Mouse (Mus musculus) kidney, embryonic 14.5 days (tissue): ENCODE measurements around the gene Tmem140. TPM values are rescaled to one million over a fixed set of nuclear protein-coding genes. Genes with fewer than 3 reads are reported as not detected.

Experiments
- polyA plus RNA-seq: library from polyadenylated mRNA; unstranded; fragments of >200 nt; fragmentation: Nextera tagmentation; extraction: Ambion mirVana; gene quantifications from 2 replicates; pipeline ENCODE4 v1.2.1, GENCODE M21; 2014

Gene Tmem140
- polyA plus RNA-seq, 1 experiment from 2014 or later = 0.64 TPM

Other genes starting within 250 kb of the Tmem140 start
- 6.2 and 10.7 TPM in 2 replicates for gene Agbl3, start 82.7 kb upstream of the Tmem140 start, polyA plus RNA-seq
- gene Cyren, start 14.9 kb downstream of the Tmem140 start, polyA plus RNA-seq = 13.1 and 14.2 TPM in 2 replicates
- gene Wdr91, start 47.7 kb downstream of the Tmem140 start, polyA plus RNA-seq = 7.3 and 11.0 TPM in 2 replicates
- gene Stra8, start 57.0 kb downstream of the Tmem140 start, polyA plus RNA-seq = not detected in 2 replicates
- 0.44 and 0.61 TPM in 2 replicates for gene Slc23a4, start 125.3 kb downstream of the Tmem140 start, polyA plus RNA-seq